Mouse (Mus musculus): ENCODE measurements around the gene Cfap299. TPM values are rescaled to one million over a fixed set of nuclear protein-coding genes. Genes with fewer than 3 reads are reported as not detected.

The Cfap299 gene
- polyA plus RNA-seq, 1 experiment from 2014 or later = 2.3 TPM

DNA sequence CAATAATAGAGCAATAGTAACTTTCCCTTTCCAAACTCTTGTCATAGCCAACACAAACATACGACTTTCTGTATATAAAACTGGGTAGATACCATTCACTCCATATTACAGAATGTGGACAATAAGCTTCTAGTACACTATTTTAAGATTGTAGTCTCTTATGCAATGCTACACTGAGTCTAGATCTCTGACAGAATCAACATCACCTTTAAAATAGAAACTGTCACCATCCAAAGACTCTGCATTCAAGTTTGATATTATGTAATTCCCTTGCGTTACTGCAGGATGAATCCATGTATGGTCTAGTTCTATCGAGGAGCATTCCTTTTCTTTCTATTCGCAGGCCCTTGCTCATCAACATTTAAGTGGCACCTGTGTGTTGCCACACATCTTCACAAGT lies 477.4 kb downstream of the Cfap299 start:
- Histone ChIP-seq H3K9ac (no peak overlapping the region), H3K27me3 (no peaks in the 10 kb centered on the region), H3K4me1 (replicated peaks) (no peaks in the 10 kb centered on the region), H3K36me3 (no peaks in the 10 kb centered on the region), H3K9me3 (no peaks in the 10 kb centered on the region), H3K27ac (replicated peaks) (no peak overlapping the region), H3K4me2 (no peak overlapping the region), H3K4me3 (no peak overlapping the region)
- ATAC-seq (ENCODE audit: low FRiP score, low read depth) = no peak
- 96% methylated on average over 4 of the region's 4 CpGs for WGBS

- H3K4me1 ChIP-seq (replicated peaks) = no peaks in the 10 kb centered on the region
- H3K4me2 ChIP-seq = no peak overlapping the region
- H3K36me3 ChIP-seq = no peaks in the 10 kb centered on the region
- no peak overlapping the region for H3K4me3 ChIP-seq
- no peaks in the 10 kb centered on the region for H3K9me3 ChIP-seq
- no peak overlapping the region for H3K27ac ChIP-seq (replicated peaks)
- no peaks in the 10 kb centered on the region for H3K27me3 ChIP-seq
- ATAC-seq (ENCODE audit: low FRiP score, low read depth) = no peak
- no peak overlapping the region for H3K9ac ChIP-seq
- 90% methylated on average over 7 of the region's 7 CpGs for WGBS
Observed at GRCm38 (mm10) chr5:98807022-98807421, 477.9 kb downstream of the Cfap299 start.

- Histone ChIP-seq H3K9ac (no peak overlapping the region), H3K4me3 (no peak overlapping the region), H3K4me1 (replicated peaks) (no peaks in the 10 kb centered on the region), H3K36me3 (no peaks in the 10 kb centered on the region), H3K4me2 (no peak overlapping the region), H3K27ac (replicated peaks) (no peak overlapping the region), H3K27me3 (no peaks in the 10 kb centered on the region), H3K9me3 (0 out of 2 replicates have a peak, but pooled peaks cover 1% of the 10 kb centered on the region)
- no peak for ATAC-seq (ENCODE audit: low FRiP score, low read depth)
- 27% methylated on average over 9 of the region's 9 CpGs for WGBS
Observed at GRCm38 (mm10) chr5:98807953-98808352, 478.8 kb downstream of the Cfap299 start.

GRCm38 (mm10) chr5:98812380-98812779 lies 483.3 kb downstream of the Cfap299 start:
- ATAC-seq (ENCODE audit: low FRiP score, low read depth) = no peak
- H3K9ac ChIP-seq = no peak overlapping the region
- no peak overlapping the region for H3K4me3 ChIP-seq
- no peaks in the 10 kb centered on the region for H3K36me3 ChIP-seq
- no peak overlapping the region for H3K27ac ChIP-seq (replicated peaks)
- no peaks in the 10 kb centered on the region for H3K27me3 ChIP-seq
- no peaks in the 10 kb centered on the region for H3K4me1 ChIP-seq (replicated peaks)
- H3K9me3 ChIP-seq = 0 out of 2 replicates have a peak, but pooled peaks cover 3% of the 10 kb centered on the region
- 95% methylated on average over 1 of the region's 1 CpGs for WGBS
- no peak overlapping the region for H3K4me2 ChIP-seq

GRCm38 (mm10) chr5:98815269-98815668 lies 486.2 kb downstream of the Cfap299 start:
- H3K9ac ChIP-seq = no peak overlapping the region
- H3K4me1 ChIP-seq (replicated peaks) = no peaks in the 10 kb centered on the region
- no peak overlapping the region for H3K4me2 ChIP-seq
- H3K4me3 ChIP-seq = no peak overlapping the region
- ATAC-seq (ENCODE audit: low FRiP score, low read depth) = no peak
- no peaks in the 10 kb centered on the region for H3K27me3 ChIP-seq
- no peak overlapping the region for H3K27ac ChIP-seq (replicated peaks)
- H3K36me3 ChIP-seq = no peaks in the 10 kb centered on the region
- H3K9me3 ChIP-seq = 0 out of 2 replicates have a peak, but pooled peaks cover 3% of the 10 kb centered on the region
- 95% methylated on average over 1 of the region's 1 CpGs for WGBS

GRCm38 (mm10) chr5:98833760-98834159 lies 504.7 kb downstream of the Cfap299 start:
- no peak overlapping the region for H3K4me3 ChIP-seq
- no peaks in the 10 kb centered on the region for H3K27me3 ChIP-seq
- H3K27ac ChIP-seq (replicated peaks) = no peak overlapping the region
- H3K36me3 ChIP-seq = no peaks in the 10 kb centered on the region
- no peak for ATAC-seq (ENCODE audit: low FRiP score, low read depth)
- H3K4me1 ChIP-seq (replicated peaks) = no peaks in the 10 kb centered on the region
- H3K9ac ChIP-seq = no peak overlapping the region
- no peak overlapping the region for H3K4me2 ChIP-seq
- no peaks in the 10 kb centered on the region for H3K9me3 ChIP-seq
- 84% methylated on average over 9 of the region's 9 CpGs for WGBS

GRCm38 (mm10) chr5:98834300-98834699 lies 505.2 kb downstream of the Cfap299 start:
- no peak overlapping the region for H3K4me2 ChIP-seq
- no peaks in the 10 kb centered on the region for H3K9me3 ChIP-seq
- H3K36me3 ChIP-seq = no peaks in the 10 kb centered on the region
- no peak overlapping the region for H3K4me3 ChIP-seq
- H3K27me3 ChIP-seq = no peaks in the 10 kb centered on the region
- no peaks in the 10 kb centered on the region for H3K4me1 ChIP-seq (replicated peaks)
- 78% methylated on average over 6 of the region's 6 CpGs for WGBS
- no peak for ATAC-seq (ENCODE audit: low FRiP score, low read depth)
- no peak overlapping the region for H3K9ac ChIP-seq
- no peak overlapping the region for H3K27ac ChIP-seq (replicated peaks)

DNA sequence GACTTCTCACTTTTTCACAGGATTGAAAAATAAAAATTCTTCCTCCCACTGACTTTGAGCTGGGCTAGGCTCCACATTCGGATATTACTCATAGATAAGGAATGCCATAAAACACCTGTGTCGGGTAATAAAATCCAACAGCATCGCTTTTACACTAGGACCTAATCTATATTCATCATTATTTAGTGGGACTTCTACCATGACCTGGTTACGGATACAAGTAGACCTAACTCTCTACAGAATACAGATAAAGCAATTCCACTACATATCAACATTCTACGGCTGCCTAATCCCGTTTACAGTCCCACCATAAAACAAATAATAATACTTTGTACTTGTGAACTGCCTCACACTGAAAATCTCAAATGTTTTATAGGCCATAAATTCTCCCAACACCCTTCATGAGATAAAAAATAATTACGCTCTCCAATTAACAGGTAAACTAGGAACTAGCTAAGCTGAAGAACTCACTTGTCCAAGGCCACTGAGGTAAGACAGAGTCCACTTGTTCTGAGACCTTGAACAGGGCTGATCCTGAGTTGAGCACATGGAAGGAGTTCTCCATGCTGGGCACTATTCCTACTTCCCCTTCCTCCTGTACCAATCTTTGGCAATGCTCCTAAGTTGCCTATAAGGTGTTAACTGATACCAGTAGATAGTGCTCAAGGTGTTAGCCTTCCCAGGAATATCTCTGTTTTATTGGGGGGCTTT lies 513.7 kb downstream of the Cfap299 start:
- no peak overlapping the region for H3K4me3 ChIP-seq
- WGBS = 87% methylated on average over 7 of the region's 7 CpGs
- H3K4me2 ChIP-seq = no peak overlapping the region
- H3K4me1 ChIP-seq (replicated peaks) = no peaks in the 10 kb centered on the region
- no peak for ATAC-seq (ENCODE audit: low FRiP score, low read depth)
- H3K27ac ChIP-seq (replicated peaks) = no peak overlapping the region
- H3K36me3 ChIP-seq = no peaks in the 10 kb centered on the region
- no peak overlapping the region for H3K9ac ChIP-seq
- no peaks in the 10 kb centered on the region for H3K9me3 ChIP-seq
- H3K27me3 ChIP-seq = no peaks in the 10 kb centered on the region

- ATAC-seq (ENCODE audit: low FRiP score, low read depth) = no peak
- H3K36me3 ChIP-seq = no peaks in the 10 kb centered on the region
- no peaks in the 10 kb centered on the region for H3K4me1 ChIP-seq (replicated peaks)
- H3K27ac ChIP-seq (replicated peaks) = no peak overlapping the region
- H3K4me2 ChIP-seq = no peak overlapping the region
- 83% methylated on average over 1 of the region's 1 CpGs for WGBS
- no peaks in the 10 kb centered on the region for H3K27me3 ChIP-seq
- H3K9me3 ChIP-seq = no peaks in the 10 kb centered on the region
- no peak overlapping the region for H3K9ac ChIP-seq
- no peak overlapping the region for H3K4me3 ChIP-seq
Observed at GRCm38 (mm10) chr5:98844664-98845063, 515.6 kb downstream of the Cfap299 start.

MicroRNAs encoded within 50 kb of the gene (microRNA counts, 519-probe panel; counts per million panel counts)
- not detected for microRNA mmu-miR-703

Small RNA genes within 50 kb of the gene (microRNA-seq; reads per million reads assigned to microRNA genes)
- gene Mir703 = not detected

Other genes starting within 250 kb of the Cfap299 start
- gene Prdm8, start 162.1 kb upstream of the Cfap299 start, polyA plus RNA-seq (2015; fragmentation: Nextera tagmentation; extraction: Ambion mirVana) = 3.7 and 5.4 TPM in 2 replicates
- gene Fgf5, start 75.1 kb upstream of the Cfap299 start, polyA plus RNA-seq (2015; fragmentation: Nextera tagmentation; extraction: Ambion mirVana) = 1.1 TPM in 2 replicates
- gene Gm11111, start 223.4 kb downstream of the Cfap299 start, polyA plus RNA-seq (2015; fragmentation: Nextera tagmentation; extraction: Ambion mirVana) = not detected in 2 replicates

All from hindbrain, embryonic 15.5 days (tissue).